Mouse (Mus musculus) gastrocnemius, adult 2 months (tissue): ENCODE results near the gene Bcl7c. TPM values are rescaled to one million over a fixed set of nuclear protein-coding genes. Genes with fewer than 3 reads are reported as not detected.
"Not testable (repeated sequence)": the region's sequence is repeated elsewhere in the genome, so short reads cannot be mapped to it uniquely, and the experiment has no call there.

Experiments used
- DNase-seq: peaks from one replicate; pipeline ENCODE4 v3.0.0; 2022
- H3K27ac ChIP-seq: fragments of 200-600 bp; 2 replicates; pipeline ENCODE4 v1.8.1; 2022; ENCODE audit warnings: mild to moderate bottlenecking
- H3K4me3 ChIP-seq: fragments of 200-600 bp; 2 replicates; pipeline ENCODE4 v1.8.1; 2022; ENCODE audit warnings: mild to moderate bottlenecking, moderate library complexity
- CTCF ChIP-seq: fragments of 200-600 bp; IDR thresholded peaks from 2 replicates; pipeline ENCODE4 v1.8.1; 2022; ENCODE audit warnings: antibody characterized with exemption, mild to moderate bottlenecking, moderate library complexity
- intact Hi-C: fragments of 180-260 bp; cut with DNase I; formaldehyde crosslinking; loops from one replicate; pipeline ENCODE4 v1.15.1; 2025
- total RNA-seq, 2 experiments: library from RNA; stranded (reverse); gene quantifications; 2 replicates each; pipeline ENCODE4 v1.2.3; 2021

The Bcl7c gene
- total RNA-seq, 2 experiments from 2014 or later: 26.7 to 32.9 TPM

- no peak overlapping the region for H3K4me3 ChIP-seq
- no peak for TF ChIP-seq CTCF
- no peak overlapping the region for H3K27ac ChIP-seq
- intact Hi-C loops: no loop called here
- no peak for DNase-seq
Measured at GRCm38 (mm10) chr7:127671880-127672774, 36.6 kb downstream of the Bcl7c start.

- TF ChIP-seq CTCF: no peak
- Histone ChIP-seq H3K4me3 (no peak overlapping the region), H3K27ac (no peak overlapping the region)
- DNase-seq: no peak
- intact Hi-C loops: no loop called here
Measured at GRCm38 (mm10) chr7:127667171-127667570, 41.6 kb downstream of the Bcl7c start.

GRCm38 (mm10) chr7:127666679-127667078 is 42.1 kb downstream of the Bcl7c start:
- no peak for DNase-seq
- intact Hi-C loops: no loop called here
- Histone ChIP-seq H3K27ac (no peak overlapping the region), H3K4me3 (no peak overlapping the region)
- TF ChIP-seq CTCF: no peak

GRCm38 (mm10) chr7:127666066-127666654 is 42.6 kb downstream of the Bcl7c start:
- intact Hi-C loops: no loop called here

GRCm38 (mm10) chr7:127662926-127663325 is 45.8 kb downstream of the Bcl7c start:
- no peak for DNase-seq
- intact Hi-C loops: no loop called here
- no peak for TF ChIP-seq CTCF
- Histone ChIP-seq H3K4me3 (no peak overlapping the region), H3K27ac (no peak overlapping the region)

More at GRCm38 (mm10) chr7:127666066-127666654, 42.6 kb downstream of the Bcl7c start:
- no peak for TF ChIP-seq CTCF
- DNase-seq: no peak
- no peak overlapping the region for H3K27ac ChIP-seq
- no peak overlapping the region for H3K4me3 ChIP-seq

GRCm38 (mm10) chr7:127661833-127662232 is 46.9 kb downstream of the Bcl7c start:
- Histone ChIP-seq H3K27ac (no peak overlapping the region), H3K4me3 (no peak overlapping the region)
- DNase-seq: no peak
- TF ChIP-seq CTCF: no peak
- intact Hi-C loops: no loop called here

- Histone ChIP-seq H3K4me3 (no peak overlapping the region), H3K27ac (no peak overlapping the region)
- no peak for DNase-seq
- intact Hi-C loops: no loop called here
- TF ChIP-seq CTCF: peak; percentile 7; the same call in 1 of the 2 replicates
Measured at GRCm38 (mm10) chr7:127660882-127661281, 47.9 kb downstream of the Bcl7c start.

- intact Hi-C loops: no loop called here
- H3K27ac ChIP-seq: no peak overlapping the region
- no peak overlapping the region for H3K4me3 ChIP-seq
- peak; percentile 63 for DNase-seq
- peak; percentile 74 for TF ChIP-seq CTCF
Measured at GRCm38 (mm10) chr7:127656946-127657345, 51.8 kb downstream of the Bcl7c start.

- TF ChIP-seq CTCF: no peak
- intact Hi-C loops: no loop called here
- Histone ChIP-seq H3K4me3 (no peak overlapping the region), H3K27ac (no peak overlapping the region)
- DNase-seq: no peak
Measured at GRCm38 (mm10) chr7:127654318-127654717, 54.4 kb downstream of the Bcl7c start.

- Histone ChIP-seq H3K4me3 (no peak overlapping the region), H3K27ac (no peak overlapping the region)
- no peak for TF ChIP-seq CTCF
- DNase-seq: no peak
- intact Hi-C loops: no loop called here
Measured at GRCm38 (mm10) chr7:127652050-127652449, 56.7 kb downstream of the Bcl7c start.

- Histone ChIP-seq H3K4me3 (no peak overlapping the region), H3K27ac (no peak overlapping the region)
- TF ChIP-seq CTCF: no peak
- DNase-seq: no peak
- intact Hi-C loops: no loop called here
Measured at GRCm38 (mm10) chr7:127651624-127652023, 57.1 kb downstream of the Bcl7c start.

GRCm38 (mm10) chr7:127649206-127649605 is 59.5 kb downstream of the Bcl7c start:
- TF ChIP-seq CTCF: no peak
- H3K4me3 ChIP-seq: no peak overlapping the region
- intact Hi-C loops: no loop called here
- DNase-seq: no peak
- no peak overlapping the region for H3K27ac ChIP-seq

- Histone ChIP-seq H3K27ac (no peak overlapping the region), H3K4me3 (no peak overlapping the region)
- no peak for DNase-seq
- TF ChIP-seq CTCF: no peak
- intact Hi-C loops: no loop called here
Measured at GRCm38 (mm10) chr7:127648516-127649201, 60.1 kb downstream of the Bcl7c start.

- H3K27ac ChIP-seq, H3K4me3 ChIP-seq, intact Hi-C loops, DNase-seq: not testable (repeated sequence)
Measured at GRCm38 (mm10) chr7:127647576-127647975, 61.2 kb downstream of the Bcl7c start.
